Mouse (Mus musculus) kidney, postnatal 10 days (tissue): Measurements from ENCODE around the gene Apeh.
"Not testable (repeated sequence)": the region's sequence is repeated elsewhere in the genome, so short reads cannot be mapped to it uniquely, and the experiment has no call there.

Experiments used
- DNase-seq: peaks from one replicate; pipeline ENCODE4 v3.0.0; 2021; ENCODE audit warnings: mixed read lengths

The Apeh gene

DNA sequence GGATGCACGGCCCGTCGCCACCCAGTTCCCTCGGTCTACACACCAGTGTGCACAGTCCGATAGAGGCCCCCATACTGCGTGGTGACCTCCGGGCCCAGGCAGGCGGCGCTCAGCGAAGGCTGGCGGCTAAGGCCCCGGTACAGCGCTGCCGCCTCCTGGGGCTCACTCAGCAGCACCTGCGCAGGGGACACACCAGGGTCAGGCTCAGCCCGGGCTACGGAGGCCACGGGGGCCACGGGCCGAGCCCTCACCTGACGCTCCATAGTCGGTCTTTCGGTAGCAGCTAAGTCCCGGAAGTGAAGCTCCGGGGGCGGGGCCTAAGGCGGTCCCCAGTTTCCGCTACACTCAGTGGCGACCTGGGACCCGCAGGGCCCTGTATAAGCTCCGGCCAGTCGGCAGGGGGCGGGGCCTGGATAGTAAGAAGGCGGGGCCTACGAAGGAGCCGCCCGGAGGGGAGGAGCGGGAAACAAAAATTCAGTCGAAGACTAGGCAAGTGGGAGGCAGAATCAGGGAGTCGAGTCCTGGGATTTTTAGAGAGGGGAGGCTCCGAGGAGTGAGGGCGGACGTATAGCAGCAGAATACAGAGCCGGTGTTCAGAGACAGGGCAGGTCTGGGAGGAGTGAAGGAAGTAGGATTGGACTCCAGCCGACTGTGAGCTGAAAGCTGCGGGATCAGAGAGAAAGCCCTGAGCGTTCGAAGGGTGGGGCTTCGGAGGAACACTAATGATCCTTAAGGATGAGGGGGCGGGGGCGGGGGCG is at the start of gene Apeh:
Gene Apeh, minus strand, starts transcription at position 423 of the 758 bp plus-strand sequence.
- peak; percentile 99 for DNase-seq

DNA sequence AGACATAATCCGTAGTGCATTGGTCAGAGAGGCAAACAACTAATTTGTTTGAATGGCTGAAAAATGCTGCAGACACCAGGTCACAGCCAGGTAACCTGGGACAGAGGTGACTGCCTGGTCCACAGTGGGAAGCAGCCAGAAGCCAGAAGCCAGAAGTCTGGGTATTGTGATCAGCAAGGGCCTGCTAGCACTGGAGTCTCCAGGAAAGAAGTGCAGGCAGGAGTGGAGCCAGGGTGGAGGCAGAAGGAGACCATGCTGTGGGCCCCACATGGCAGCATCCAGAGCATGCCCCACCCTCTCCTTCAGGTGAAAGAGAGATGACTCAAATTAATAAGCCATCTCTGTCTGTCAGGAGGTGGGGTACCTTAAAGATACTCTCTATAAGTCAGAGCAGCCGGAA is 49.1 kb upstream of the Apeh start:
- no peak for DNase-seq

DNA sequence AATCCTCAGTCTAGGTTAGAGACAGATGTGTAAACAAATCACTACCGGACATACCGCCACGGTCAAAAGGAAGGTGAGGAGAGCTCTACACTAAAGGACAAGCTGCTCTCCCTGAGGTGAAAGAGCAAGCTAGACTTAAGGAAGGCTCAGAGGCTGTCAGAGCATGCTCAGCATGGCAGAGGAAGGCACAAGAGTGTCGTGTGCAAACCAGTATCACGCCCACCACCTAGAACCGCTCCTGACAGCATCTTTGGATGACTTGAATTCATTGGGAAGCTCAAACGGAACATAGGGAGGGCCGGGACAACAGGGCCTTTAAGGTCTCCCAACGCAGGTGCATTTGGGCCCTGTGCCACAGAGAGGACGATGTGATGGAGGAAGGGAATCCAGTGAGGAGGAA is 47.0 kb upstream of the Apeh start:
- no peak for DNase-seq

DNA sequence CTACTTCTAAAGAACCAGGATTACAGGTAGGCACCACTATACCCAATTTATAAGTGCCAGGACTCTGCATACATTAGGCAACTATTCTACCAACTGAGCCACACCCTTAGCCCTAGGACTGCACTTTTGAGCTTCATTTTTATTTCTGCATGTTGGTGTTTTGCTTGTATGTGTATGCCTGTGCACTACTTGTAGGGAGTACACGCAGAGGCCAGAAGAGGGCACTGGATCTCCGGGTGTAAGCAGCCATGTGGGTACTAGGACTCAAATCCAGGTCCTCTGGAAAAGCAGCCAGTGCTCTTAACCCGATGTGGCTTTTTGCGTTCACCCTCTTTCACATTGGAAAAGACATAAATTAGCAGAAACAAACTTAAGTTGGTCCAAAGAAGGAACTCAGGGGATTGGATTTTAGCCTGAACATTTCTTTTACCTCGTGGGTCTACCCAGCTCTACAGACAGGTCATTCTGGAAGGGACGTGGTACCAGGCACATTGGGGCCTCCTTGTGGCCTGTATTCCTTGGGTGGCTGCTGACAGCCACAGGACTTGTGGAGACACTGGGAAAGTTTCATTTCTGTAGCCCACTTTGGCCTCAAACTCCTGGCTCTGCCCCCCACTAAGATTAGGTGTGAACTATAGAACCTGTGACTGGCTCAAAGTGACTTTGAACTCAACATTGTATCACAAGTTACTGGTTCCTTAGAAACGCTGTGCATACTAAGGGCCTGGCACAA is 45.7 kb upstream of the Apeh start:
- no peak for DNase-seq

DNA sequence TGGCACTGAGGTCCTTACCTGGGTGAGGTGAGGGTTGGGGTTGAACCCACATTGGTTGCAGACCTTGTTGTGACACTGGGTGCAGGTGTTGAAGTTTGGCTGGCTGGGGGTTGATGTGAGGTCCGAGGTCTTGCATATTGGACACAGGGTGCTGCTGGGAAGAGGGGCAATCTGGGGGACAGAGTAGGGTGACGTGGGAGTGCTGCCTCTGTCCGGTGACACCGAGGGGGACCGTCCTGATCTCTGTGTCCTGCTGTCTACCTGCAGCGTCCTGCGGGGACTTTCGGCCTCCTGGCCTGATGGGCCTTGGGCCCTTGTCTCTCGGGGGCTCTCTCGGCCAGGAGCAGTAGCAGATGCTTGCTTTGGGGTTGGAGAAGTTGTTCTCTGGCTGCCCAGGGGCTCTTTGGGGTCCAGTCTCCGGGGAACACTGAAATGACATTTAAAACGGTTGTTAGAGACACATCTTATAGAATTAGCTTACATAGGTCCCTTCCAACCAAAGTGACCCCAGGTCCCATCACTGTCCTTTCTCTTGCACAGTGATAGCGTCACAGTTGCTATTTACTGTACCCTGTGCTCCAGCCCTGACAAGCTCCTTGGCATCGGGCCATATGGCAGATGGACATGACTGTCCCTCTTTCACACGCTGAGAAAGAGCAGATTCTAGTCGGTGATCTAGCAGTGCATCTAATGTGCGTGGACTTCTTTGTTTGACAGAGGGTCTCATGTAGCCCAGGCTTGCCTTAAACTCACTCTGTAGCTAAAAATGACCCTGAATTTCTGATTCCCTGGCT is 45.0 kb upstream of the Apeh start:
- no peak for DNase-seq

DNA sequence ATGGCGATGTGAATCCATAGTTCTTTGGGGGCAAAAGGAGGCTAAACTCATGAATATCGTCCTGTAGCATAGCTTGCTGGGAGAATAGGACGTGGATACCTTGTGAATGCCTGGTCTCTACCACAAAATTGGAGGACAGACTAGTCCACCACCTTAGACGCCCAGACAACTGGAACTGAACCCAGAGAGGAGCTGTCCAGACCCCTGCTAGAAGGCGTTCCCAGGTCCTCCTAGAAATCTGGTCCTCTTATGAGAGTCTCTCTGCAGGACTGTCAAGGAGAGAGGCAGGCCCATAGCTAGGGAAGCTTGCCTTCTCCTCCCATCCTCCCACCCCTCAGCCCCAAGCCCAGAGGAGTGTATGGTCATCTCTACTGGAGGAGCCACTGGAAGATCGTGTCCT is 43.7 kb upstream of the Apeh start:
- no peak for DNase-seq

DNA sequence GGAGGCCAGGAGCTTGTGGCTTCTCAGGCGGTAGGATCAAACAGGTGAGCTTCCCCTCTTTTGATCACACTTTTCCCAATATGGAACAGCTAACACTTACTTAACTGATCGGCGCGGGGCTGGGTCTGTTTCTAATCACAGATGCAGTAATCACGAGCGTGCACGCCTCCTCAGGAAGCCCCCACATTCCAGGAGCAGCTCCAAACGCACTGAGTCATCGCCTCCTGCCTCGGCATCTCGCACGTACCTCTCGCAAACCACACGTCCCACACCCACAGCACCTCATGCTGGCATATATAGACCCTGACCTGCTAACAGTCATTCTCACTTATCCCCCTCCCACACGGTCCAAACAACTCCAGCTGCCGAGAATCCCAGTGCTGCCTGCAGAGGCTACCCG is 43.1 kb upstream of the Apeh start:
- no peak for DNase-seq

DNA sequence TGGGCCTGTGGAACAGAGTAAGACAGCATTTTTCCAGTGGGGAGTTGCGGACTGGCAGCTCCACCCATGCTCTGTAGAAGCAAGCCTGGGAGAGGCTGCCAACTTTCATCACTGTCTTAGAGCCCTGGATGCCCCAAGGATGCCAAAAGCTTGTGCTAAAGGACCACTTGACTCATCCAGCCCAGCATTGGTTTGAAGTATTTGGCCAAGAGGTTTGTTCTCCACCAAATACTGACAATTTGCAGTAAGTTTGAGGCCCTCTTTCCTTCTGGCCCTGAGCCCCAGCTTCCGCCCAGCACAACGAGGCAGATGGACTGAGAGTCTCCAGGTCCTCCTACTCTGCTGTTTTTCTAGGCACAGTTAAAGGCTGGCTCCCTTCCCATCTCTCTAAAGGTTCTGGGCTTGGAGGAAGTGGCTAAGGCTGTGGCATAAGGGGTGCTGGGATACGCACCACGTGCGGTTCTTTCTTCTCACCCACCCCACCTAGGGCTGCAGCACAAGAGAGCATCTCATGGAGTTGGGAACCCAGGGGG is 42.6 kb upstream of the Apeh start:
- DNase-seq = no peak

DNA sequence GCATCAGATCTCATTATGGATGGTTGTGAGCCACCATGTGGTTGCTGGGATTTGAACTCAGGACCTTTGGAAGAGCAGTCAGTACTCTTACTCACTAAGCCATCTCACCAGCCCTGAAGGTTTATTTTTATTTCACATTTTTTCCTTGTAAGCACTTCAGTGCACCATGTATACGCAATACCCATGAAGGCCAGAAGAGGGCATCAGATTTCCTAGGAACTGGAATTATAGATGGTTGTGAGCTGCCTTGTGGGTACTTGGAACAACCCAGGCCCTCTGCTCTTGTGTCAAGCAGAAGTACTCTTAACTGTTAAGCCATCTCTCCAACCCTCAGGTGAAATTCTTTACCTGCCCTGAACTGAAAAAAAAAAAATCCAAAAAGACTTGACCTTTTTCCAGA is 41.8 kb upstream of the Apeh start:
- no peak for DNase-seq

DNA sequence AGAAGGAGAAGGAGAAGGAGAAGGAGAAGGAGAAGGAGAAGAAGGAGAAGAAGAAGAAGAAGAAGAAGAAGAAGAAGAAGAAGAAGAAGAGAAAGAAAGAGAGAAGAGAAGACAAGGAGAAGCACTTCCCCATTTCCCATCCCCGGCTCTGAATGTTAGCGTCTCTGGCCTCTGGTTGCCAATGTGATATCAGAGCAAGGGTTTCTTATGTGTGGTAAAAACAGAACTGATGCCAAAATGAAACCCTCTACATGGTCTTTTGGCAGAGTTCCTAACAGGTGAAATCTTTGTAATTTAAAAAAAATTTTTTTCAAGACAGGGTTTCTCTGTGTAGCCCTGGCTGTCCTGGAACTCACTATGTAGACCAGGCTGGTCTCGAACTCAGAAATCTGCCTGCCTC is 41.3 kb upstream of the Apeh start:
- not testable (repeated sequence) for DNase-seq

DNA sequence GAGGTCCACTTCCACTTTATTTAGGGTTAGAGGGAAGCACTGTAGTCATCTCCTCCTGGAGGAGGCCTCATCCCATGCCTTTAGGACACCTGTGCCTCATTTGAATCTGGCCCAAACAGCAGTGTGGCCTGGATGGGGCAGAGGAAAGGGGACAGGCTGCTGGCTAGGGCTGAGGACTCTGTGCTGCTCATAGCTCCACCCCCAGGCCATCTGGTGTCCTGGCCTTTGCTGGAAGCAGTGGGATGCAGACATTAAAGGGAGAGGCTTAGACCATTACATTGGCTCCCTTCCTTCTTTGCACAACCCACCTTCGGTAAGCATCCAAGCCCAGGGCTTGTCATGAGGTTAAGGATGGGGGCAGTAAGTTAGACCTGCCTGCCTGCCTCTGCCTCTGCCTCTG is 39.1 kb upstream of the Apeh start:
- DNase-seq = no peak

DNA sequence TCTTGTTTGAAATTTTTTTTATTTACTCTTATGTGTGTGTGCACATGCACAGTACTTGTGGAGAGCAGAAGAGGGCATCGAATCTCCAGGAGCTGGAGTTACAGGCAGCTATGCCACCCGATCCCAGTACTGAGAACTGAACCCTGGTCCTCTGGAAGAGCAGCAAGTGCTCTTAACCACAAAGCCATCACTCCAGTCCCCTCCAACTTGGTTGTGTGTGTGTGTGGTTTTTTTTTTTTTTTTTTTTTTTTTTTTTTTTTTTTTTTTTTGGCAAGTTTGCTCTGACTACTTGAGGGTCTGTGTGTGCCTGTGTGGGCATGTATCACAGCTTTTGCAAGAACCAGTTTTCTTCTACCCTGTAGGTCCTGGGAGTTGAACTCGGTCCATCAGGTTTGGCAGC is 38.0 kb upstream of the Apeh start:
- DNase-seq = no peak

DNA sequence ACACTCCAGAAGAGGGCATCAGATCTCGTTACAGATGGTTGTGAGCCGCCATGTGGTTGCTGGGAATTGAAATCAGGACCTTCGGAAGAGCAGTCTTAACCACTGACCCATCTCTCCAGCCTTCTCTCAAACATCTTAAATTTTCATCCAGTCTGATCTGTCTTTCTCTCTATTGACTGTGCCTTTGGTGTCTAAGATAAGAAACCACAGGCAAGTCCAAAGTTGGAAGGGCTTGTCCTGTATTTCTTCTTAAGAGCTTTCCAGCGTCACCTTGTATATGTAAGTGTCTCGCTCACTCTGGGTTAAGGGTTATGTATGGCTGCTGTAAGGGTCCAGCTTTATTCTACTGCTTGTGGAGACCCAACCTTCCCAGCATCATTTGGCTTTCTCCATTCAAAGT is 37.1 kb upstream of the Apeh start:
- no peak for DNase-seq

DNA sequence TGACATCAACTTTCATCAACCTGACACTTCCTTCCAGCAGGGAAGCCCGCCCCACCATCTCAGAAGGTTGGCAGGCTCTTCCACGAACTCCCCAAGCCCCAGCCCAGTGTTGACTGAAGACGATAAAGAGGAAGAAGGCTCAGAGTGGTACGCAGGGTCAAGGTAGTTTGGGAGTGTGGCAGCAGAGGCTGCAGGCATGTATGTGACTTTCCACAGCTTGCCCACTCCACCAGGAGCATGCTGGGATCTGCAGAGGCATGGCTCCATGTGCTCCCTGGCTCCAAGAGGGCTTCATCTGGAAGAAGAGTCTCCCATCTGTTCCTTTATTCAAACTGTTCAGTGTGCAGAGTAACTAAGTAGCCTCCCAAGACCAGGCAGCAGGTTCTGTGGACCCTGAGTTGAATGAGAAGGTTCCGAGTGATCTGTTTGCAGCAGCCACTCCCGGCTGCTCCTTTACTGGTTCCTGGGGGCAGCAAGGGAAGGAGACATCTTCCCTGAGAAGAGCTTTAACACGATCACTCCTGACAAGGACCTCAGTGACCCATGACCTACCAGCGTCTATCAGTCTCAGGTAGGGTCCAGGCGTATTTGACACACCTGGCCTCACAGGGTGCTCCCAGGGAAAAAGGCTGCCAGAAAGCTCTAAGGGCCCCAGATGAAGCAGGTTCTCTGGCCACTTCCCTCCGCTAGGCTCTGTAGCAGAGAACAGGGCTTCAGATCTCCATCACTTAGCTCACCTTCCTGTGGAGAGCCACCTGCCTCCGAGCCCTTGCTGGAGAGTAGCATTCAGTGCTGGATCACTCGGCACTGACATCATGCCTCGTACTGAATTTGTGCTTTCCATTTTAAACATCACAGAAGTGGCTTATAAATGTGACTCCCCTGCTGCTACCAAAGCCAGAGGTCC is 34.9 kb upstream of the Apeh start:
- no peak for DNase-seq

DNA sequence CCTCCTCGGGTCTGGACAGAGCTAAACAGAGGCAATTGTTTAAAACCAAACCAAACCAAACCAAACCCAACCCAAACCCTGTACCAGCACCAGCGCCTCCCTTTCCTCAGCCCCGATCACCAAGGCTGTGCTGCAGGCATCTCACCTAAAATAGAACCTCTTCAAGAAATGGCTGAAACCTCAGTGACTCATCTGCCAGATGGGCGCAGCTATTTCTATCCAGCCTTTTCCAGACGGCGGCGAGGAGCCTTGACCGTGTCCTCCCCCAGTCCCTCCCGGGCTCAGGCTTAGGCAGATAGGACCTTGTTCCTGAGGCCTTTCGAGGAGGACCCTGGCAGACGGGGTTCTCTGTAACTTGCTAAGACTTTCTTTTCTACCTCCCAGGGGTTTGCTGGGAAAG is 33.8 kb upstream of the Apeh start:
- DNase-seq = no peak

DNA sequence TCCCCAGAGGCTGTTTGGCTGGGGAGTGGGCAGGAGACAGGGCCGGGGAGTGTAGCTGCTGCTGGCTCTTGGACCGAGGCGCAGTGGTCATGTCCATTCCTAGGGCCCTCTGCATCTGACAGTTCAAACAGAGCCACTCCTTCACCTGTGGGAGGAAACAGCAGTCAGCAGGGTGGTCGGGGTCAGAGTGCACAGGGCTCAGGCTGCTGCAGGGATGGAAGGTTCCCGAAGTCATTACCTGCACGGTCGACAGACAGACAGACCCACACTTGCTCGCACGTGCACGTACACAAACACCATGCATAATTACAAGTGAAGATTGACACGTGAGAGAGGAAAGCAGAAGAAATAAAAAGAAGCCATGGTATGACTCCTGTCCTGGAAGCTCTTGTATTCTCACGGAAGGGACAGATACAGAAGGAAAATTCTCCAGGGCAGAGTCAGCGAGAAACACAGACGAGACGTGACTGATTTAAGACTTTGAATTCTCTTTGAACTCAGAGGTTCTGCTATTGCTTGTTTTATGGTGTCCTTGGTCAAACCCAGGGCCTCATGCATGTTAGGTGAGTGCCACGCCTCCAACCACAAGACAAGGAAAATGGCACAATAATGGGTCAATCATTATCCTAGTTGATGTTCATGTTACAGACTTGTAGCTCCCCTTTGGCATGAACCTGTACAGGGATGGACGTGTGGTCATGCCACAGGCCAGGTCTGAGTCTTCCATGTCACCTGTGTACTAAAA is 32.2 kb upstream of the Apeh start:
- DNase-seq = no peak

DNA sequence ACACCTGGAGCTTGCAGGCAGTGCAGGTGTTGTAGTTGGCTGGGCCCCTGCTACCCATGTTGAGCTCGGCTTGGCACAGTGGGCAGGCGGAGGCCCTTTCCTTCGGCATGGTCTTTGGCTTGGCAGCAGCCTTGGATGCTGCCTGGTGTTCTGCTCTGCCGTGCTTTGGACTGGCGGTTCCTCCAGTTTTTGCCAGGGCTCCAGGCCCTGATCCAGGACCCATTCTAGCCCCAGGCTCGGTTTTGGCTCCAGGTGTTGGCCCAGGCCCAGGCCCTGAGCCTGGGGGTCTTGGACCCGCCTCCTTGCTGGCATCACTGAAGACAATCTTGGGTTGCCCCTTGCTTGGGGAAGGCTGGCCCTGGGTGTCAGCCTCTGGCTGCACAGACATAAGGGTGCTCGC is 31.3 kb upstream of the Apeh start:
- DNase-seq = no peak

DNA sequence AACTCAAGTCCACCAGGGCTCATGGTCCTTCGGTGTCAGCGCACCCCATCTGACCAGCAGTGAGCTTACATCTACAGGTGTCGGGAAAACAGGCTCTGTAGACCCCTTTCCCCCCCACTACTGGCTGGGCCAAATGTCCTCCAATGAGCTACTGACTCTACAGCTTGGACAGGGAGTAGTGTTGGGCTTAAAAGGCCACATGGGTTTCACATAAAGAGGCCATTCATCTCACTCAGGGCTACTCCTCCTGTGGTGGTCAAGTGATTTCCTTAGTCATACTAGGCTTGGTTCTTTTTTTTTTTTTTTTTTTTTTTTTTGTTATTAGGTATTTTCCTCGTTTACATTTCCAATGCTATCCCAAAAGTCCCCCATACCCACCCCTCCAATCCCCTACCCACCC is 29.5 kb upstream of the Apeh start:
- no peak for DNase-seq

DNA sequence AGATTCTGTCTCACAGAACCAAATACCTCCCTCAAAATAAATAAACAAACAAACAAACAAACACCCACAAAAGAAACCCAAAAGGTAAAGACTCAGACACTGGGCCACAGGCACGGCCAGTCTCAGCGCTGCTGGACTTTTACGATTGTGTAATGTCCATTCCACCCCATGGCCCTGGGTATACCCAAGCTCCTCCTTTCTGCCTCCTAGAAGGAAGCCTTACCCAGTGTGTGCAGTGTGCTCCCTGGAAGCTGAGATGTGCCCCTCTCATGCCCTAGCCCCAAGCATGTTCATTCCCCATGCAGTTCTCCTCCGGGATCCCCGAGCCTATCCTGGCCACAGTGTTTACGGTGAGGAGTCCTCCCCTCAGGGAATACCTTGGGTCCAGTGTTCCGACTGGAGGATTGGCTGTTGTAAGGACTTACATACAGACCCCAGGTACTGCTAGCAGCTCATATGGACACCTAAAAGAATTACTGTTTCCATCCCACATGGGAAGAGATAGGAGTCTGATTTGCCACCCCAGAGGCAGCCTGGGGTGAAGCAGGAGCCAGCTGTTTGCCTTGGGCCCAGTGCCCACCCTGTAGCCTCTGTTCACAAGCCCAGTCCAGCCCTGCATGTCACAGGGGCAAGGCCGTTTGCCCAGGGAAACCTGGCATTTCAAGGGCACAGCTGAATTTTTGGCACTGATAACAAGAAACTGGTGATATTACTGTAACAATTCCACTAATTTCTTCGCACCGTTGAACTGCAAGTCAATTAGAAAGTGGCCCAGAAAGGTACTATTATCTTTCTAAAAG is 27.0 kb upstream of the Apeh start:
- DNase-seq = no peak

DNA sequence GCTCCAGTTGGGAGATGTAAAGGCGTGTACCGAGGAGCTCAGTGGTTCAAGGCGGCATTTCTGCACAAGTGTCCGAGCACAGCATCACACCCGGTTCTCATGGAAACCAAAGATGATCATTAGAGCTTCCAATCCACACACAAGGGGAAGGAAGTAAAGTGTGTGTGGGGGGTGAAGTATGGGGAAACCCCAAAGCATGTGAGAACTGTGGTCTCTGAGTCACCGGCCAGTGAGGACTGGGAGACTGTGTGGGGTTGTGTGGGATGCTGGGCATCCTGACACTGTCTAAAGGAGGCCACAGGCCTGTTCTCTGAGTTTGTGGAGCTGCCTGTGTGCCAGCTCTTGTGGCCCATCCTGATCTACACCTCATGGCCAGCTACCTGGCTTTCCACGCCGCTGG is 26.3 kb upstream of the Apeh start:
- no peak for DNase-seq

DNA sequence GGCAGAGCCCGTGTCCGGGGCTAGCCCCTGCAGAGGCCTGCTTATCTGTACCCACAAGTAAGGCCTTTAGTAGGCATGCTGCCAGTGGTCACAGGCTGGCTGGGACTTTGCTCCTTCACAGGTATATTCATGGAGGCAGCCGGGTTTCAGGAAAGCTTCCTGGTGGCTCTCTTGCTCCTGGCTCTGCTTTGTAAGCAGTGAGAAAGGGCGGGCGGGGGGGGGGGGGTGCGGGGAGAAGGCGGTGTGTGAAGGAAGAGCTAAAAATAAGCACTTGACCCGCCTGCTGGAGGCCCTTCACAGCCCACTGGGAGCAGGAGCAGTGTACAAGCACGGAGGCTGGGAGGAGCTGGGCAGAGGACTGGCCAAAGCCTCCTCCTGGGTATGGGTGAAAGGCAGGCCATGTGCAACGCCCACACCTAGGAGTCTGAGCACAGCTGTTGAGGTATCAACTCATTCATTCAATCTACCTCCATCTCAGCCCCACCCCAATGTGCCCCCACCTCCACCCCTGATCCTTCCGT is 25.5 kb upstream of the Apeh start:
- peak; percentile 77 for DNase-seq
